Mouse (Mus musculus): ENCODE results near the gene Atp11b. TPM values are rescaled to one million over a fixed set of nuclear protein-coding genes. Genes with fewer than 3 reads are reported as not detected.
A peak's percentile ranks its signal among the peaks of the same experiment; 100 is the strongest.

Gene Atp11b
- total RNA-seq, 1 experiment = 69.9 TPM

- no peaks in the 10 kb centered on the region for H3K36me3 ChIP-seq (ENCODE audit: control insufficient read depth, insufficient read depth, low read length, poor library complexity, severe bottlenecking)
- no peak overlapping the region for H3K4me3 ChIP-seq (ENCODE audit: insufficient read depth in 1 of 2, low read depth in 1 of 2, low read length in 2 of 2, poor library complexity in 1 of 2, severe bottlenecking in 1 of 2)
- H3K27ac ChIP-seq (ENCODE audit: insufficient read depth, low read depth, low read length, poor library complexity, severe bottlenecking) = no peak overlapping the region
- 0 out of 4 replicates have a peak, but pooled peaks cover 0 to 2% of the 10 kb centered on the region in 2 experiments for H3K4me1 ChIP-seq (ENCODE audit: control insufficient read depth in 2 of 2, insufficient read depth in 2 of 2, low read length in 2 of 2, poor library complexity in 1 of 2)
- H3K9me3 ChIP-seq (ENCODE audit: control insufficient read depth, insufficient read depth, low read depth, low read length) = no peaks in the 10 kb centered on the region
- TF ChIP-seq ZNF384 (IDR thresholded peaks at IDR 0.05; ENCODE audit: low read depth, low read length) (no peak), ZC3H11A (IDR thresholded peaks at IDR 0.05; ENCODE audit: borderline replicate concordance, low read depth, low read length) (no peak), HCFC1 (IDR thresholded peaks at IDR 0.05; ENCODE audit: borderline replicate concordance, insufficient read depth, low read length) (no peak), MAFK (IDR thresholded peaks at IDR 0.05; ENCODE audit: insufficient read depth, low read depth, low read length) (no peak), CHD2 (IDR thresholded peaks at IDR 0.05; ENCODE audit: low read depth, low read length) (no peak)
- no peak for DNase-seq (ENCODE audit: low read depth, low spot score)
- in situ Hi-C loops (cut with MboI; ENCODE audit: low sequenced_read_pairs in 2 of 2, unreplicated experiment in 2 of 2) = no loop called here
- no peak overlapping the region for H3K9ac ChIP-seq (ENCODE audit: insufficient read depth, low read depth, low read length, poor library complexity, severe bottlenecking)
Observed at GRCm38 (mm10) chr3:35819887-35820286, 66.0 kb downstream of the Atp11b start.

DNA sequence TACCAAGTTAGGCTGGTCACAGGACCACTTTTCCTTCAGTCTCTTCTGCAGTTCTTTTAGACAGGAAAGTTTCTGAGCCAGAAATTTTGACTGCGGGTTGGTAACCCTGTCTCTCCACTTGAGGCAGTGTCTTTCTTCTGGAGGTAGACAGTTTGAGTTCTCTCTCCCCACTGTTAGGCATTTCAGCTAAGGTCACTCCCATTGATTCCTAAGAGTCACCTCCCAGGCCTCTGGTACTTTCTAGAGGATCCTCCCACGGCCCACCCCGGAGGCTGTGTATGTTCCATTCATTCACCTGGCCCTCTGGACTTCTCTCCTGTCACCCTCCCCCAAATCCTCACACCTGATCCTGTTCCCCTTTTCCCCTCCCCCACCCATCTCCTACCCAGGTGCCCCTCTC, 68.1 kb downstream of the Atp11b start:
- in situ Hi-C loops (cut with MboI; ENCODE audit: low sequenced_read_pairs in 2 of 2, unreplicated experiment in 2 of 2) = no loop called here
- Histone ChIP-seq H3K9me3 (ENCODE audit: control insufficient read depth, insufficient read depth, low read depth, low read length) (no peaks in the 10 kb centered on the region), H3K27ac (ENCODE audit: insufficient read depth, low read depth, low read length, poor library complexity, severe bottlenecking) (no peak overlapping the region), H3K4me1 (ENCODE audit: control insufficient read depth in 2 of 2, insufficient read depth in 2 of 2, low read length in 2 of 2, poor library complexity in 1 of 2) (0 out of 4 replicates have a peak, but pooled peaks cover 0 to 2% of the 10 kb centered on the region in 2 experiments), H3K9ac (ENCODE audit: insufficient read depth, low read depth, low read length, poor library complexity, severe bottlenecking) (no peak overlapping the region), H3K4me3 (ENCODE audit: insufficient read depth in 1 of 2, low read depth in 1 of 2, low read length in 2 of 2, poor library complexity in 1 of 2, severe bottlenecking in 1 of 2) (no peak overlapping the region), H3K36me3 (ENCODE audit: control insufficient read depth, insufficient read depth, low read length, poor library complexity, severe bottlenecking) (no peaks in the 10 kb centered on the region)
- no peak for TF ChIP-seq MAFK (IDR thresholded peaks at IDR 0.05; ENCODE audit: insufficient read depth, low read depth, low read length)
- TF ChIP-seq ZC3H11A (IDR thresholded peaks at IDR 0.05; ENCODE audit: borderline replicate concordance, low read depth, low read length) = no peak
- no peak for TF ChIP-seq ZNF384 (IDR thresholded peaks at IDR 0.05; ENCODE audit: low read depth, low read length)
- DNase-seq (ENCODE audit: low read depth, low spot score) = peak; percentile 9

GRCm38 (mm10) chr3:35849326-35849725, 95.4 kb downstream of the Atp11b start:
- H3K9ac ChIP-seq (ENCODE audit: insufficient read depth, low read depth, low read length, poor library complexity, severe bottlenecking) = no peak overlapping the region

DNA sequence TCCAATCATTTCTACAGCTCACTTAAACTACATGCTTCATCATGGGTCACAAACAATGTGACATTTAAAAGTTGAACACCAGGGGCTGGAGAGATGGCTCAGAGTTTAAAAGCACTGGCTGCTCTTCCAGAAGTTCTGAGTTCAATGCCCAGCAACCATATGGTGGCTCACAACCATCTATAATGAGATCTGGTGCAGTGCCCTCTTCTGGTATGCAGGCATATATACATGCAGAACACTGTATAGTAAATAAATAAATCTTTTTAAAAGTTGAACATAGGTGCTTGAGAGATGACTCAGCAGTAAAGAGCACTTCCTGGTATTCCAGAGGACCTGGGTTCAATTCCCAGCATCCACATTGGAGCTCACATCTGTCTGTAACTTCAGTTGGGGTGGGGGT, 129.4 kb downstream of the Atp11b start:
- Histone ChIP-seq H3K4me3 (ENCODE audit: insufficient read depth in 1 of 2, low read depth in 1 of 2, low read length in 2 of 2, poor library complexity in 1 of 2, severe bottlenecking in 1 of 2) (no peak overlapping the region), H3K36me3 (ENCODE audit: control insufficient read depth, insufficient read depth, low read length, poor library complexity, severe bottlenecking) (no peaks in the 10 kb centered on the region), H3K4me1 (ENCODE audit: control insufficient read depth in 2 of 2, insufficient read depth in 2 of 2, low read length in 2 of 2, poor library complexity in 1 of 2) (no peaks in the 10 kb centered on the region; a peak in 1 of 4 replicates), H3K9ac (ENCODE audit: insufficient read depth, low read depth, low read length, poor library complexity, severe bottlenecking) (no peak overlapping the region), H3K27ac (ENCODE audit: insufficient read depth, low read depth, low read length, poor library complexity, severe bottlenecking) (no peak overlapping the region), H3K9me3 (ENCODE audit: control insufficient read depth, insufficient read depth, low read depth, low read length) (no peaks in the 10 kb centered on the region)
- DNase-seq (ENCODE audit: low read depth, low spot score) = no peak
- in situ Hi-C loops (cut with MboI; ENCODE audit: low sequenced_read_pairs in 2 of 2, unreplicated experiment in 2 of 2) = no loop called here
- TF ChIP-seq MAFK (IDR thresholded peaks at IDR 0.05; ENCODE audit: insufficient read depth, low read depth, low read length) = 0 out of 2 replicates have a peak, but pooled peaks have one; percentile 36
- no peak for TF ChIP-seq ZNF384 (IDR thresholded peaks at IDR 0.05; ENCODE audit: low read depth, low read length)
- TF ChIP-seq ZC3H11A (IDR thresholded peaks at IDR 0.05; ENCODE audit: borderline replicate concordance, low read depth, low read length) = no peak
- TF ChIP-seq CHD2 (IDR thresholded peaks at IDR 0.05; ENCODE audit: low read depth, low read length) = no peak
- TF ChIP-seq HCFC1 (IDR thresholded peaks at IDR 0.05; ENCODE audit: borderline replicate concordance, insufficient read depth, low read length) = no peak

More at GRCm38 (mm10) chr3:35849326-35849725, 95.4 kb downstream of the Atp11b start:
- no peaks in the 10 kb centered on the region for H3K4me1 ChIP-seq (ENCODE audit: control insufficient read depth in 2 of 2, insufficient read depth in 2 of 2, low read length in 2 of 2, poor library complexity in 1 of 2)
- no peak overlapping the region for H3K4me3 ChIP-seq (ENCODE audit: insufficient read depth in 1 of 2, low read depth in 1 of 2, low read length in 2 of 2, poor library complexity in 1 of 2, severe bottlenecking in 1 of 2)
- DNase-seq (ENCODE audit: low read depth, low spot score) = no peak
- no peaks in the 10 kb centered on the region for H3K9me3 ChIP-seq (ENCODE audit: control insufficient read depth, insufficient read depth, low read depth, low read length)
- TF ChIP-seq CHD2 (IDR thresholded peaks at IDR 0.05; ENCODE audit: low read depth, low read length) (no peak), ZNF384 (IDR thresholded peaks at IDR 0.05; ENCODE audit: low read depth, low read length) (no peak), HCFC1 (IDR thresholded peaks at IDR 0.05; ENCODE audit: borderline replicate concordance, insufficient read depth, low read length) (no peak), MAFK (IDR thresholded peaks at IDR 0.05; ENCODE audit: insufficient read depth, low read depth, low read length) (no peak), ZC3H11A (IDR thresholded peaks at IDR 0.05; ENCODE audit: borderline replicate concordance, low read depth, low read length) (no peak)
- H3K27ac ChIP-seq (ENCODE audit: insufficient read depth, low read depth, low read length, poor library complexity, severe bottlenecking) = no peak overlapping the region
- in situ Hi-C loops (cut with MboI; ENCODE audit: low sequenced_read_pairs in 2 of 2, unreplicated experiment in 2 of 2) = no loop called here
- H3K36me3 ChIP-seq (ENCODE audit: control insufficient read depth, insufficient read depth, low read length, poor library complexity, severe bottlenecking) = peaks cover 6% of the 10 kb centered on the region

- no peak for TF ChIP-seq ZC3H11A (IDR thresholded peaks at IDR 0.05; ENCODE audit: borderline replicate concordance, low read depth, low read length)
- no peak for TF ChIP-seq MAFK (IDR thresholded peaks at IDR 0.05; ENCODE audit: insufficient read depth, low read depth, low read length)
- TF ChIP-seq ZNF384 (IDR thresholded peaks at IDR 0.05; ENCODE audit: low read depth, low read length) = no peak
- TF ChIP-seq HCFC1 (IDR thresholded peaks at IDR 0.05; ENCODE audit: borderline replicate concordance, insufficient read depth, low read length) = no peak
- no peak for TF ChIP-seq CHD2 (IDR thresholded peaks at IDR 0.05; ENCODE audit: low read depth, low read length)
- in situ Hi-C loops (cut with MboI; ENCODE audit: low sequenced_read_pairs in 2 of 2, unreplicated experiment in 2 of 2) = no loop called here
- no peak overlapping the region for H3K27ac ChIP-seq (ENCODE audit: insufficient read depth, low read depth, low read length, poor library complexity, severe bottlenecking)
- DNase-seq (ENCODE audit: low read depth, low spot score) = no peak
- 0 out of 2 replicates have a peak, but pooled peaks cover 2% of the 10 kb centered on the region for H3K36me3 ChIP-seq (ENCODE audit: control insufficient read depth, insufficient read depth, low read length, poor library complexity, severe bottlenecking)
- no peaks in the 10 kb centered on the region for H3K9me3 ChIP-seq (ENCODE audit: control insufficient read depth, insufficient read depth, low read depth, low read length)
- H3K4me1 ChIP-seq (ENCODE audit: control insufficient read depth in 2 of 2, insufficient read depth in 2 of 2, low read length in 2 of 2, poor library complexity in 1 of 2) = peaks cover 0 to 3% of the 10 kb centered on the region in 2 experiments; a peak in 2 of 4 replicates
- H3K9ac ChIP-seq (ENCODE audit: insufficient read depth, low read depth, low read length, poor library complexity, severe bottlenecking) = no peak overlapping the region
- H3K4me3 ChIP-seq (ENCODE audit: insufficient read depth in 1 of 2, low read depth in 1 of 2, low read length in 2 of 2, poor library complexity in 1 of 2, severe bottlenecking in 1 of 2) = no peak overlapping the region
Observed at GRCm38 (mm10) chr3:35889531-35889930, 135.6 kb downstream of the Atp11b start.

Measured in ES-E14 (cell line).